Mouse (Mus musculus) lung, postnatal 0 days (tissue): ENCODE measurements at regions not wholly inside any gene's neighbourhood (a gene's known extent, or its start where the extent isn't known, plus 50 kb on each side); places are given as distances from the start of the nearest gene placed in this dataset.
"Not testable (repeated sequence)": the region's sequence is repeated elsewhere in the genome, so short reads cannot be mapped to it uniquely, and the experiment has no call there.

ENCODE experiments used
- ATAC-seq: fragments of 200-750 bp; cut with Nextera tagmentation; 2 replicates; pipeline ENCODE4 v1.8.0; 2017; ENCODE audit warnings: moderate library complexity
- DNase-seq: peaks from one replicate; pipeline ENCODE4 v3.0.0-alpha.2; 2016; ENCODE audit warnings: low spot score
- H3K27ac ChIP-seq: fragments of 300-500 bp; sonication (generic); 2 replicates; pipeline ENCODE4 v1.5.1; 2014; ENCODE audit warnings: antibody characterized with exemption, mild to moderate bottlenecking, low read length, mixed read lengths
- H3K27me3 ChIP-seq: fragments of 300-500 bp; sonication (generic); replicated peaks from 2 replicates; pipeline ENCODE4 v1.6.1; 2014; ENCODE audit warnings: low read length, mixed read lengths; ENCODE audit not compliant: insufficient read depth
- H3K36me3 ChIP-seq: fragments of 300-500 bp; sonication (generic); 2 replicates; pipeline ENCODE4 v1.6.1; 2014; ENCODE audit warnings: low read length, mixed read lengths; ENCODE audit not compliant: insufficient read depth
- H3K4me1 ChIP-seq: fragments of 300-500 bp; sonication (generic); 2 replicates; pipeline ENCODE4 v1.6.1; 2014; ENCODE audit warnings: antibody characterized with exemption, low read depth, low read length, mixed read lengths; ENCODE audit not compliant: insufficient read depth
- H3K4me2 ChIP-seq: fragments of 300-500 bp; sonication (generic); replicated peaks from 2 replicates; pipeline ENCODE4 v1.6.1; 2014; ENCODE audit warnings: low read depth, mild to moderate bottlenecking, low read length, moderate library complexity, mixed read lengths
- H3K4me3 ChIP-seq: fragments of 300-500 bp; sonication (generic); 2 replicates; pipeline ENCODE4 v1.5.1; 2014; ENCODE audit warnings: low read depth, low read length
- H3K9ac ChIP-seq: fragments of 300-500 bp; sonication (generic); replicated peaks from 2 replicates; pipeline ENCODE4 v1.6.1; 2014; ENCODE audit warnings: low read depth, mild to moderate bottlenecking
- H3K9me3 ChIP-seq: fragments of 300-500 bp; sonication (generic); 2 replicates; pipeline ENCODE4 v1.6.1; 2016; ENCODE audit warnings: low read length, mixed read lengths
- CTCF ChIP-seq: IDR thresholded peaks from 2 replicates; pipeline ENCODE4 v1.5.1; 2016; ENCODE audit warnings: antibody characterized with exemption, mild to moderate bottlenecking
- EP300 ChIP-seq: IDR thresholded peaks from 2 replicates; pipeline ENCODE4 v1.6.1; 2016; ENCODE audit warnings: antibody characterized with exemption, mild to moderate bottlenecking, control low read depth
- WGBS: fragments of 180-500 bp; shearing (Covaris S2); extraction: QIAGEN DNeasy Blood & Tissue Kit; methylation state at CpG from one replicate; pipeline ENCODE4 v1.1.7; 2014; 5-methylcytosine and 5-hydroxymethylcytosine counted together

DNA sequence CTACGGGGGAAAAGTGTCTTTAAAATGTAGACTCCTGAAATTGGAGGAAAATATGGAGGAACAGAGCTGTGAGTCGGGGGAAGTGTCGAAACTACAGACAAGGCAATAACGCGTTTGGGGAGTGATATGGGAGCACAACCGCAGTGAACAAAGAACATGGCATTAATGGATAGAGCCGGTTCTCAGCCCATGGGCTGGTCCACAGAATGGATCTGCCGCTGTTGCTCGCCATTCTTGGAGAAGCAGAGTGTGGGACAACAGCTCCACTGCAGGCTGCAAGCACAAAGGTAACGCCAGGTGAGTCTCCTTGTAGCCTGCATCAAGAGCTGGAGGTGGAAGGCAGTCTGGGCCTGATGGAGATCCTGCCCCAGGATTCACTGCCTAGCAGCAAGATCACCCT lies 524.3 kb downstream of the Epha7 start:
- 88% methylated on average over 10 of the region's 10 CpGs for WGBS
- ATAC-seq (no peak), DNase-seq (no peak)
- H3K4me3 ChIP-seq, result no peak overlapping the region
- no peak overlapping the region for H3K4me2 ChIP-seq
- no peak for TF ChIP-seq EP300
- TF ChIP-seq CTCF, result no peak
- H3K9ac ChIP-seq, result no peak overlapping the region
- H3K4me1 ChIP-seq, result no peaks in the 10 kb centered on the region
- no peaks in the 10 kb centered on the region for H3K36me3 ChIP-seq
- no peak overlapping the region for H3K27ac ChIP-seq
- H3K9me3 ChIP-seq, result no peaks in the 10 kb centered on the region
- H3K27me3 ChIP-seq, result no peaks in the 10 kb centered on the region

GRCm38 (mm10) chr4:29362191-29362590 lies 549.3 kb downstream of the Epha7 start:
- no peaks in the 10 kb centered on the region for H3K36me3 ChIP-seq
- no peaks in the 10 kb centered on the region for H3K27me3 ChIP-seq
- no peak overlapping the region for H3K4me2 ChIP-seq
- DNase-seq (no peak), ATAC-seq (no peak)
- no peak overlapping the region for H3K9ac ChIP-seq
- H3K9me3 ChIP-seq, result no peaks in the 10 kb centered on the region
- H3K4me1 ChIP-seq, result no peaks in the 10 kb centered on the region
- 82% methylated on average over 1 of the region's 1 CpGs for WGBS
- no peak overlapping the region for H3K27ac ChIP-seq
- H3K4me3 ChIP-seq, result no peak overlapping the region
- TF ChIP-seq CTCF (no peak), EP300 (no peak)

DNA sequence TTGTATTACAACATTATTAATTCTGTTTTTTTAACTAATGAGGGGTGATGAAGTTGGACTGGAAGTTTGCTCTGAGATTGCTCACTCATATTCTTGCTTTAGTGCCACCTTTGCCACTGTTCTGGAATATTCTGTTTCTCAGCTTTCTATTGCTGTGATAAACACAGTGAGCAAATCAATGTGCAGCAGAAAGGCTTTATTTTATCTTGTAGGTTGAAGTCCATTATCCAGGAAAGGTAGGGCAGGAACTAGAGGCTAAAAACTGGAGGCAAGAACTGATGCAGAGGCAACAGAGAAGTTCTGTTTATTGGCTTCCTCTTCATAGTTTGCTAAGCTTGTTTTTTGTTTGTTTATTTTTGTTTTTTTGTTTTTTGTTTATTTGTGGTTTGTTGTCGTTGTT lies 576.4 kb downstream of the Epha7 start:
- H3K27me3 ChIP-seq, result no peaks in the 10 kb centered on the region
- 72% methylated on average over 1 of the region's 1 CpGs for WGBS
- H3K27ac ChIP-seq, result no peak overlapping the region
- H3K4me1 ChIP-seq, result no peaks in the 10 kb centered on the region
- DNase-seq (no peak), ATAC-seq (no peak)
- H3K9ac ChIP-seq, result no peak overlapping the region
- H3K9me3 ChIP-seq, result no peaks in the 10 kb centered on the region
- H3K4me3 ChIP-seq, result no peak overlapping the region
- H3K4me2 ChIP-seq, result no peak overlapping the region
- TF ChIP-seq EP300 (no peak), CTCF (no peak)
- H3K36me3 ChIP-seq, result no peaks in the 10 kb centered on the region

- H3K9ac ChIP-seq, result no peak overlapping the region
- no peak overlapping the region for H3K4me3 ChIP-seq
- no peaks in the 10 kb centered on the region for H3K4me1 ChIP-seq
- no peak overlapping the region for H3K4me2 ChIP-seq
- H3K27ac ChIP-seq, result no peak overlapping the region
- 68% methylated on average over 2 of the region's 2 CpGs for WGBS
- no peak for ATAC-seq
- H3K27me3 ChIP-seq, result no peaks in the 10 kb centered on the region
- H3K36me3 ChIP-seq, result no peaks in the 10 kb centered on the region
- DNase-seq, result no peak
- TF ChIP-seq CTCF (no peak), EP300 (no peak)
- no peaks in the 10 kb centered on the region for H3K9me3 ChIP-seq
Measured at GRCm38 (mm10) chr4:29390333-29390732, 577.4 kb downstream of the Epha7 start.

GRCm38 (mm10) chr4:29402143-29402542 lies 589.2 kb downstream of the Epha7 start:
- no peak overlapping the region for H3K4me2 ChIP-seq
- H3K4me3 ChIP-seq, result no peak overlapping the region
- ATAC-seq (no peak), DNase-seq (no peak)
- no peaks in the 10 kb centered on the region for H3K9me3 ChIP-seq
- WGBS, result 69% methylated on average over 3 of the region's 3 CpGs
- no peaks in the 10 kb centered on the region for H3K4me1 ChIP-seq
- H3K27me3 ChIP-seq, result no peaks in the 10 kb centered on the region
- H3K36me3 ChIP-seq, result no peaks in the 10 kb centered on the region
- H3K9ac ChIP-seq, result no peak overlapping the region
- no peak for TF ChIP-seq CTCF
- TF ChIP-seq EP300, result no peak
- H3K27ac ChIP-seq, result no peak overlapping the region

DNA sequence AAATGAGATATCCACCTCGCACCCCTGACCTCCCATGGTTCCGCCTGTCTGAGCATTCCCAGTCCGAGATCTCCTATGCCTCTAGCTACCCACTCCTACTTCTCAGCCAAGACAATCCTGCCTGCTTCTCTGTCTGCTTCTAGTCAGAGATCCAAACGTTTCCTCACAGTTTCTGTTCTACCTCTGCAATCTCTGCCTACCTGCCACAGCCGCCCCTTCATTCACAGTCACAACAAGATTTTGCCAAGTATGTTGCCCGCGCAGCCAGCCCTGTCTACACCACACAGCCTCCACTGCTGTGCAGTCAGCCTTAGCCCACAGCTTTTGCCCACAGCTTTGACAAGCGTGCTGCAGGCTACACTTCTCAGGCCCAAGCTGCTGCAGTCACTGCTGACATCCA lies 601.7 kb downstream of the Epha7 start:
- Histone ChIP-seq H3K9me3 (no peaks in the 10 kb centered on the region), H3K4me3 (no peak overlapping the region), H3K27ac (no peak overlapping the region), H3K4me1 (no peaks in the 10 kb centered on the region), H3K4me2 (no peak overlapping the region), H3K27me3 (no peaks in the 10 kb centered on the region), H3K9ac (no peak overlapping the region), H3K36me3 (no peaks in the 10 kb centered on the region)
- 90% methylated on average over 8 of the region's 8 CpGs for WGBS
- ATAC-seq (no peak), DNase-seq (no peak)
- TF ChIP-seq EP300 (no peak), CTCF (no peak)

GRCm38 (mm10) chr4:29420198-29420792 lies 607.4 kb downstream of the Epha7 start:
- Histone ChIP-seq H3K4me2 (no peak overlapping the region), H3K36me3 (no peaks in the 10 kb centered on the region), H3K4me3 (no peak overlapping the region), H3K9ac (no peak overlapping the region), H3K27ac (no peak overlapping the region), H3K27me3 (no peaks in the 10 kb centered on the region), H3K9me3 (no peaks in the 10 kb centered on the region), H3K4me1 (no peaks in the 10 kb centered on the region)
- DNase-seq (no peak), ATAC-seq (no peak)
- no peak for TF ChIP-seq CTCF
- TF ChIP-seq EP300, result no peak
- WGBS, result 56% methylated on average over 2 of the region's 2 CpGs

DNA sequence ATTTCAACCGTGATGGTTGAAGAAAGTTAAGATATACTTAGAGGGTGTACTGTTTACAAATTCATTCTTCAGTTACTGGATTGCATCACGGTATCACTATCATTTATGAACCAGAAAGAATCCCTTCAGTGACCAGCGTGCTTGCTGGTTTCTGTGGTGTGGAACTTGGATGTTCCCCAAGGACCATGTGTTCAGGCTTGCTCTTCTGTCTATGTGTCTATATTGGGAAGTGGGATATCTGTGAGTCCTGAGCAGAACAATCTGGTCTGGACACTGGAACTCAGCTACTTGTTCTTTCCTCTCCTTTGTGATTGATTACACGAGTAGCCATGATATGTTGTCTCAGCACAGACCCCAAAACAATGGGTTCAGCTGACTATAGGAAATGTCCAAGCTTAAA lies 618.6 kb downstream of the Epha7 start:
- H3K4me1 ChIP-seq, H3K36me3 ChIP-seq, H3K9me3 ChIP-seq, H3K27ac ChIP-seq, H3K4me3 ChIP-seq, H3K9ac ChIP-seq, DNase-seq, H3K27me3 ChIP-seq, ATAC-seq, H3K4me2 ChIP-seq: not testable (repeated sequence)
- 44% methylated on average over 4 of the region's 4 CpGs for WGBS
